ENCODE assay signal across 8 mouse cellular contexts in the genomic region with DNA sequence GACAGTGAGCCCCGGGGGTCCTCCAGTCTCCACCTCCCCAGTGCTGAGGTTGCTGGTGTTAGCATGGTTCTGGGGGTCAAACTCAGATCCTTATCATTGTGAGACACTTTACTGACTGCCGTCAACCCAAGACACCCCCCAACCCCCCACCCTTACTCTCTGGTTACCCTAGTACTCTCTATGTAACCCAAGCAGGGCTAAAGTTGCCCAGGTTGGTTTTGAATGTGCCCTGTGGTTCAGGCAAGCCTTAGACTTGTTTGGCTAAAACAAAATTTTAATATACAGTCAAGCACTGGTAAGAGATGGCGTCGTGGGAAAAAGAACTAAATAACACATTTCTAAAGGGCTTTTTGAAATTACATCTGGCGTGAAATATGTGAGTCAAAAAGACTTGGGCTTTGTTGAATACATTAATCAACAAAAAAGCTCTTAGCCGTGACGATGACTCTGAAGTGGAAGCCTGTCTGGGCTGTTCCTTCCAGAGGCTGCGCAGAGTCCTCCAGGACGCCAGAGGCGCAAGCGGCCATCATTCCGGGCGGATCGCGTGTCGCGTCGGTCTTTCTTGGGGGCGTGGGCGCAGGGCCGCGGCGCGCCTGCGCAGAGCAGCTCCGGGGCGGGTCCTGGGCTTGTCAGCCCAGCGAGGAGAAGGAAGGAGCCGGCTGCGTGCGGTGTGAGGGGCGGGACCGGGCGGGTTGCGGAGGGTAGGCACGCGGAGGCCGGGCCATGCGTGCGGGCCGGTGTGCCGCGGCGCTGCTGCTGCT. TPM values are rescaled to one million over a fixed set of nuclear protein-coding genes. Genes with fewer than 3 reads are reported as not detected.
DNase-seq lines count a peak whose midpoint lies in the region; ATAC-seq and TF ChIP-seq lines count a peak whose summit lies in the region.

A gene (plus strand): TSS at position 590 of the 761 bp plus-strand sequence.

- peak within 1 kb of the TSS; percentile 79 for H3K4me2 ChIP-seq in embryonic facial prominence, embryonic 13.5 days
- peak within 1 kb of the TSS; percentile 87 for H3K4me2 ChIP-seq in limb, embryonic 12.5 days
- H3K4me2 ChIP-seq in midbrain, embryonic 15.5 days: peak within 1 kb of the TSS; percentile 75

- peak within 1 kb of the TSS; percentile 88 for H3K9ac ChIP-seq in embryonic facial prominence, embryonic 13.5 days
- H3K9ac ChIP-seq in limb, embryonic 12.5 days (replicated peaks): peak within 1 kb of the TSS; percentile 86
- peak within 1 kb of the TSS; percentile 85 for H3K9ac ChIP-seq in midbrain, embryonic 15.5 days

- peak; percentile 98 for DNase-seq in 3134 (ENCODE audit: extremely low read depth, insufficient read length, low spot score)
- peak; percentile 98 for DNase-seq in adrenal gland, postnatal 36 days
- peak; percentile 97 to 99 for DNase-seq in heart, adult 18-20 months
- DNase-seq in kidney, adult 2 months: peak; percentile 98
- DNase-seq in spleen, adult 2 months (ENCODE audit: low read depth in 1 of 2, low spot score in 2 of 2): peak; percentile 94 to 97

- H3K9me3 ChIP-seq in embryonic facial prominence, embryonic 13.5 days: no peaks in the 10 kb centered on the region
- H3K9me3 ChIP-seq in limb, embryonic 12.5 days: no peaks in the 10 kb centered on the region
- H3K9me3 ChIP-seq in midbrain, embryonic 15.5 days: no peaks in the 10 kb centered on the region

- H3K27me3 ChIP-seq in embryonic facial prominence, embryonic 13.5 days: peaks cover 5% of the 10 kb centered on the region; the same call in 1 of the 2 replicates
- no peaks in the 10 kb centered on the region for H3K27me3 ChIP-seq in kidney, adult 2 months (replicated peaks; ENCODE audit: control insufficient read depth, insufficient read depth, low read length)
- H3K27me3 ChIP-seq in limb, embryonic 12.5 days: no peaks in the 10 kb centered on the region
- no peaks in the 10 kb centered on the region for H3K27me3 ChIP-seq in midbrain, embryonic 15.5 days (replicated peaks)
- no peaks in the 10 kb centered on the region for H3K27me3 ChIP-seq in spleen, adult 2 months (ENCODE audit: control insufficient read depth, insufficient read depth, low read length)

- TF ChIP-seq CTCF in kidney, adult 2 months (conservative IDR thresholded peaks at IDR 0.05; ENCODE audit: insufficient read depth, insufficient read length, low read depth, low read length): peak; percentile 81
- TF ChIP-seq CTCF in spleen, adult 2 months (IDR thresholded peaks at IDR 0.05; ENCODE audit: extremely low read depth, insufficient read depth, insufficient read length, insufficient replicate concordance): peak; percentile 81

- 0 out of 2 replicates have a peak within 1 kb of the TSS, but pooled peaks have one; percentile 7 for H3K27ac ChIP-seq in embryonic facial prominence, embryonic 13.5 days
- H3K27ac ChIP-seq in kidney, adult 2 months (ENCODE audit: insufficient read depth, low read depth, low read length): no peak within 1 kb of the TSS
- no peak within 1 kb of the TSS for H3K27ac ChIP-seq in limb, embryonic 12.5 days
- peak within 1 kb of the TSS; percentile 67 for H3K27ac ChIP-seq in midbrain, embryonic 15.5 days
- no peak within 1 kb of the TSS; the same call in 1 of the 2 replicates for H3K27ac ChIP-seq in spleen, adult 2 months (ENCODE audit: insufficient read depth, low read length)

- ATAC-seq in embryonic facial prominence, embryonic 13.5 days (ENCODE audit: insufficient number of reproducible peaks, insufficient read depth, low FRiP score, low TSS enrichment, low read depth): peak; percentile 89
- ATAC-seq in limb, embryonic 12.5 days (ENCODE audit: insufficient number of reproducible peaks, insufficient read depth, low FRiP score, low TSS enrichment, low read depth): peak; percentile 91
- peak; percentile 96 for ATAC-seq in midbrain, embryonic 15.5 days (replicated peaks)

- peaks cover 31% of the 10 kb centered on the region for H3K4me1 ChIP-seq in embryonic facial prominence, embryonic 13.5 days
- no peaks in the 10 kb centered on the region for H3K4me1 ChIP-seq in kidney, adult 2 months (ENCODE audit: control insufficient read depth, insufficient read depth, low read length)
- H3K4me1 ChIP-seq in limb, embryonic 12.5 days (replicated peaks): peaks cover 23% of the 10 kb centered on the region
- H3K4me1 ChIP-seq in midbrain, embryonic 15.5 days: peaks cover 16% of the 10 kb centered on the region
- H3K4me1 ChIP-seq in spleen, adult 2 months (ENCODE audit: control insufficient read depth, insufficient read depth, insufficient read length): peaks cover 8% of the 10 kb centered on the region; the same call in 1 of the 2 replicates

- TF ChIP-seq POLR2A in kidney, adult 2 months (IDR thresholded peaks at IDR 0.05; ENCODE audit: low read depth, low read length): peak; percentile 36
- TF ChIP-seq POLR2A in spleen, adult 2 months (IDR thresholded peaks at IDR 0.05; ENCODE audit: low read depth, low read length): peak; percentile 65; the same call in 1 of the 2 replicates

- peaks cover 10% of the 10 kb centered on the region for H3K36me3 ChIP-seq in embryonic facial prominence, embryonic 13.5 days
- H3K36me3 ChIP-seq in kidney, adult 2 months (ENCODE audit: control insufficient read depth, insufficient read depth, low read length): no peaks in the 10 kb centered on the region
- peaks cover 11% of the 10 kb centered on the region for H3K36me3 ChIP-seq in limb, embryonic 12.5 days
- H3K36me3 ChIP-seq in midbrain, embryonic 15.5 days (replicated peaks): 0 out of 2 replicates have a peak, but pooled peaks cover under 1% of the 10 kb centered on the region
- H3K36me3 ChIP-seq in spleen, adult 2 months (ENCODE audit: control insufficient read depth, insufficient read depth, low read length): 0 out of 2 replicates have a peak, but pooled peaks cover 1% of the 10 kb centered on the region

- 6% methylated on average over 44 of the region's 44 CpGs for WGBS in embryonic facial prominence, embryonic 13.5 days
- WGBS in kidney, adult 2 months: 4% methylated on average over 44 of the region's 44 CpGs
- WGBS in limb, embryonic 12.5 days: 6% methylated on average over 44 of the region's 44 CpGs
- 5% methylated on average over 44 of the region's 44 CpGs for WGBS in midbrain, embryonic 15.5 days
- 6% methylated on average over 43 of the region's 44 CpGs for WGBS in spleen, adult 2 months

- peak within 1 kb of the TSS; percentile 82 for H3K4me3 ChIP-seq in embryonic facial prominence, embryonic 13.5 days
- peak within 1 kb of the TSS; percentile 90 for H3K4me3 ChIP-seq in kidney, adult 2 months (ENCODE audit: insufficient read depth, low read depth, low read length)
- H3K4me3 ChIP-seq in limb, embryonic 12.5 days (replicated peaks): peak within 1 kb of the TSS; percentile 89
- H3K4me3 ChIP-seq in midbrain, embryonic 15.5 days: peak within 1 kb of the TSS; percentile 93
- peak within 1 kb of the TSS; percentile 97 for H3K4me3 ChIP-seq in spleen, adult 2 months (ENCODE audit: extremely low read depth, insufficient read depth, insufficient read length)

RNA-seq across cellular contexts. Expression of the gene that starts here (rescaled TPM):
- 10 to 100 TPM; 67.8 to 69.6 TPM for total RNA-seq in adrenal gland, postnatal 36 days (2021)
- 28.4 and 33.8 TPM in 2 replicates for polyA plus RNA-seq in embryonic facial prominence, embryonic 13.5 days (2015; fragmentation: Nextera tagmentation; extraction: Ambion mirVana)
- 10 to 100 TPM; 88.0 to 95.9 TPM for total RNA-seq in heart, adult 18-20 months (2021)
- polyA plus RNA-seq in kidney, adult 2 months (2012; rRNA removed): 36.4 and 36.8 TPM in 2 replicates
- 22.3 and 24.9 TPM in 2 replicates for polyA plus RNA-seq in limb, embryonic 12.5 days (2016; fragmentation: Nextera tagmentation; extraction: Ambion mirVana)
- polyA plus RNA-seq in midbrain, embryonic 15.5 days (2015; fragmentation: Nextera tagmentation; extraction: Ambion mirVana): 43.3 and 46.7 TPM in 2 replicates
- 21.1 and 22.5 TPM in 2 replicates for polyA plus RNA-seq in spleen, adult 2 months (2012; rRNA removed)

Comparison
In these comparisons a context has a peak if more than half of its experiments do, and no peak if none do; other contexts are left out.
1. H3K27ac ChIP-seq: peak in embryonic facial prominence, embryonic 13.5 days (single experiment) and midbrain, embryonic 15.5 days (single experiment); none in kidney, adult 2 months (single experiment), limb, embryonic 12.5 days (single experiment) and spleen, adult 2 months (single experiment).
2. Peak in every context shown above with its lines, with median percentiles within 50 percentile points of each other: DNase-seq, ATAC-seq, H3K4me2 ChIP-seq, H3K4me3 ChIP-seq and H3K9ac ChIP-seq.